Mouse (Mus musculus) brain, embryonic 14.5 days (tissue): ENCODE measurements at regions not wholly inside any gene's neighbourhood (a gene's known extent, or its start where the extent isn't known, plus 50 kb on each side); places are given as distances from the start of the nearest gene placed in this dataset.

Experiments used
- CTCF ChIP-seq: fragments of 200-500 bp; IDR thresholded peaks from 2 replicates; pipeline ENCODE4 v1.5.1; 2012; ENCODE audit warnings: inconsistent platforms, mild to moderate bottlenecking, moderate library complexity, borderline replicate concordance; ENCODE audit not compliant: insufficient read depth, insufficient read length; ENCODE audit errors: extremely low read depth
- POLR2A ChIP-seq: fragments of 200-500 bp; IDR thresholded peaks from 2 replicates; pipeline ENCODE4 v1.6.1; 2012; ENCODE audit warnings: mild to moderate bottlenecking, inconsistent platforms, borderline replicate concordance; ENCODE audit not compliant: poor library complexity, insufficient read depth, insufficient read length, severe bottlenecking; ENCODE audit errors: extremely low read depth

- TF ChIP-seq CTCF: no peak
- TF ChIP-seq POLR2A: no peak
Measured at GRCm38 (mm10) chr19:37788540-37788939, 90.9 kb downstream of the Cyp26a1 start.
